Mouse (Mus musculus) ZHBTc4 (cell line): ENCODE data around the gene Ms4a10.
A peak's percentile ranks its signal among the peaks of the same experiment; 100 is the strongest.

ENCODE experiments used
- DNase-seq: peaks from one replicate; pipeline ENCODE4 v3.0.0-alpha.2; 2011; ENCODE audit warnings: low read depth, low spot score

Ms4a10 gene

GRCm38 (mm10) chr19:10974238-10974865, at the start of gene Ms4a10:
Ms4a10 (minus strand) TSS chr19:10974670.
- DNase-seq = no peak

DNA sequence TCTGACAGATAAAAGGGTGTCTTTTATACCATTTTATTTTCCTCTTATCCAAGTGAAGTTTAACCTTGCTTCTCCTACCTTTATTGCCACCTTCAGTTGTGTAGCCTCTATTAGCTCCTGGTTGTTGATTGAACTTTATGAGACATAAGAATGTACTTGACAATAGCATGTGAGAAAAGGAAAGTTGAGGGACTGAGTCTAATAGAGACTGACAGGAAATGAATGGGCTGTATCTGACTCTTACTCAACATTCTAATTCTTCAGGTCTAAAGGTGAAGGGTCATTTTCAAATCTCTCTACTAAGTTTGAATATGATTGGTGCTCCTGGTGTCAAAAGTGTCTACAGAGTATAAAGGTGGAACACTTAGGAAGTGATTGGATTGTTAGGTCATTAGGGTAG, 47.9 kb upstream of the Ms4a10 start:
- DNase-seq = no peak

GRCm38 (mm10) chr19:11017891-11018290, 43.4 kb upstream of the Ms4a10 start, which contains the start of gene Ms4a18:
Ms4a18 (minus strand) TSS chr19:11018031.
- no peak for DNase-seq

GRCm38 (mm10) chr19:11017251-11017650, 42.8 kb upstream of the Ms4a10 start:
- no peak for DNase-seq

DNA sequence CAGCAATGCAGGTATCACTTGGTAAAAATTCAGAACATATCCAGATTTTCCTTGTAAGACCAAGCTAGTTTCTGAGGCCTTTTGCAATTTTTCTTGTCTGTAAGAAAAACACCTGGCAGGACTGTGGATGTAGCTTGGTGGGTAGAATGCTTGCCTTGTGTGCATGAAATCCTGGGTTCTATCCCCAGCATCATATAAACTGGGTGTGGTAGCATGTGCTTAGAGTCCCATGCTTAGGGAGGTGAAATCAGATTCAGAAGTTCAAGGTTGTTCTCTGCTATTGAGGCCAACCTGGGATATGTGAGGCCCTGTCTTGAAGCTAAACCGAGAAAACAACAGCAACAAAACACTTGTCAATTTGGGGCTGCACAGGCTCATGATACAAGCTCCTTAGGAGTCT, 41.5 kb upstream of the Ms4a10 start:
- no peak for DNase-seq

DNA sequence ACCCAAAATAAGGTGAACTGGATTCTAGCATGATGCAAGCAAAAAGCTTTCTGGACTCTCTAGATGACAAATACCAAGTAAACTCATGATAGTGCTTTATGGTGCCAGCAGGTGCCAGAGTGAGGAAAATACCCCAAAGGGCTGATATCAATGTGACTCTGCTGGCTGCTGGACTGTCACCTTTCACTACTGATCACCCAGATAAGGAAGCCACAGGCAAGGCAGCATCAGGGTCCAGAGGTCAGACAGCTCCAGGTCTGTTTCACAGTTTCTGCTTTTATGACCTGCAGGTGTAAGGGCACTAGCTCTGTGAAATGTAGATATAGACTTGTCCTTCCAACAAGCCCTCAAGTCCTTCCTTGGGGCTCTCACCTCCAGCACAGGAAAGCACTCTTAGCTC, 41.0 kb upstream of the Ms4a10 start:
- DNase-seq = no peak

DNA sequence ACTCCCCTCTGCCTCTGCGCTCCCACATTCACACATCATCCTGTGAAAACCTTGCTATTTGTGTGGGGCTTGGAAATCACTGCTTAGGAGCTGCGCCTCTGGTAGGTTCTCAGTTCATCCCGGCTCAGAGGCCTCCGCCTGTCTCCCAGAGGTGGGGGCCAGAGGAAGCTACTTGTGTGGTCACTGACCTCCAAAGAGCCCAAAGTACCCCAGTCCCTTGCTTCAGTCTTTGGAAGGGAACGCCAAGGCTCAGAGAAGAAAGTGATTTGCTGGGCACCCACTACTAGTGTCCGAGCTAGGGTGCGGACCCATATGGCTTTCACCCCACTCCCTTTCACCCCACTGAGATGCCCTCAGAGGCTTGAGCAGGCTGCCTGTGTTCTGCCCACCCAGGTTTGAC, 18.7 kb upstream of the Ms4a10 start, which contains the start of gene Ms4a15:
Ms4a15 (minus strand) TSS at position 101 of the 400 bp plus-strand sequence.
- DNase-seq = no peak

DNA sequence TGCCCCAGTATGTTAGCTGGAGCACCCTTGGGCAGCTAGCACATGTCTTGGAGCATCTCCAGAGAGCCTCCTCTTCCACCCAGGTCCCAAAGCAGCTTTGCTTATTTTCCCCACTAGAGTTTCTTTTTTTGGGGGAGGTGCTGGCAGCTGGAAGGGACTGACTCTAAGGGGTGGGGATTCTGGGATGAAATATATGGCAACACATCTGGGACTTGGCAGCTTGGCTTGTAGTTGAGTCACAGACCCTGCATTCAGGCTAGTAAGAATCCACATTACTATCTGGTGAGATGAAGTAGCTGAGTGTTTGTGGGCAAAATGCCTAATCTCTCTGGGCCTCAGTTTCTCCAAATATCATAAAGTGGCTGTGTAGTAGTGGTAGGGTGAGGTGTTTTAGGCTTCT, 17.4 kb upstream of the Ms4a10 start:
- DNase-seq = no peak

DNA sequence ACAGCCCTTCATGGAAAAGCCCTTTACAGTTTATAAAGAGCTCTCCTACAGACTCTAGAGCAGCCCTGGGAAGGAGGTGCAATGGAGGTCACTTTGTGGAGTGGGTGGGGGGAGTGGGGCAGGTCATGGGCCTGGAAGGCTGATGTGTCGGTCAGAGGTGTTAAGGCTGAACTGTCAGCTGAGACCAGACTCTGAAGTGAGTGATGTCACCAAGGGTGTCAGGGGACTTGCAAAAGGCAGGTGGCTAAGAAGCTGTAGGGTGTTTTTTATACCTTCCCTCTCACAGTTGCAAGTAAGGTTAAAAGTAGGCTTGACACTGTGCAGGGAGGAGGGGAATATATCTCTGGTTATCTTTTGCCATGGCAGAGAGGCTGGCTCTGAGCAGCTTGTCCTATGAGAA, 16.3 kb upstream of the Ms4a10 start:
- DNase-seq = no peak

DNA sequence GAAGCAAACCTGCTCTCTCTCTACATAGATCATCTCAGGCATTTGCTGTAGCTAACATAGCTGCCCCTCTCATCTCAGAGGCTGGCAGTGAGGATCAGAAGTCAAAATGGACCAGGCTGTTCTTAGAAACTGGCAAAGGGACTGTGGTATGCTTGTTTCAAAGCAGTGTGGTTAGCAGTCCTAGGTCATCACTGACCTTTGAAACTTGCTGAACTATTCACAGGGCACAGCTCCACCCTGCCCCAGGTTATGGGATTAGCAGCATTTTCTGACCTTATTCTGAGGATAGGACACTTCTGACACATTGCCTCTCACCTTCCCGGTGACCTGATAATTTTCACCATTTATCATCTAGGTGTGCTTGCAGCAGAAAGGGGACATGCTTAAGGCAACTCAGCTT, 14.1 kb upstream of the Ms4a10 start:
- DNase-seq = no peak

DNA sequence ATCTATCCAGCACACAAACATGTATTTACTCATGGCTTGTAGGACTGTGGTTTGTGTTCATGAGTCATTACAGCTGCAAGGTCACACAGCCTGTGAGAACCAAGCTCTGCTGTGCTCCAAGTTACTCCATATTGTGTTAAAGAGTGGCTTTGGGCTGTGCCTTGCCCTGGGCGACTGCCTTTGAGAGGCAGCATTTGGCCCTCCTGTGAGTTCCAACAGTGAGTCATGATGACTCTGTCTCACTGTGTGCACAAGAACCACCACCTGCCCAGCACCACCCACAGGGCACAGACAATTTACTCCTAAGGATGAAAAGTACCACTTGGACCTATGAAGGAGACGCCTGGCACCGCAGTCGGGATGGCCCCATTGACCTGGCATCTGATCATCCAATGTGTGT, 11.4 kb upstream of the Ms4a10 start:
- no peak for DNase-seq

- peak; percentile 64 for DNase-seq
Measured at GRCm38 (mm10) chr19:10984551-10984950, 10.1 kb upstream of the Ms4a10 start.

- peak; percentile 80 for DNase-seq
Measured at GRCm38 (mm10) chr19:10983146-10983545, 8.7 kb upstream of the Ms4a10 start.

DNA sequence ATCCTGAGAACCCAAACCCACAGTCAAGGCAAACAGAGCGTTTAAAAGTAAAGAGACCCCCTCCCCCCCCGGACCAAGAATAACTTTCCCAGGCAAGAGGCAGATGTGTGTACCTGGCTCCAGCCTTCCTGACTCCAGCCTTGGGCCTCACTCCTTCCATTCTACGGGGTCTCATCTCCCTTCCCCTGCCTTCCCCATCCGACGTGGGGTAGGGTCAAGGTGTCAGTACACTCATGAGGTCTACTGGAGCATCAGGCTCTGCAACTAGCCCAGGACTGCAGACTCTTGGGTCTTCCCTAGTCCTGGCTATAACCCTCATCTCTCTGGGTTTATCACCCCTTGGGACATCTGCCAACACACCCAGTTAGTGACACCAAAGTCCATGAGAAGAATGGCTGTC, 5.7 kb upstream of the Ms4a10 start:
- DNase-seq = no peak

DNA sequence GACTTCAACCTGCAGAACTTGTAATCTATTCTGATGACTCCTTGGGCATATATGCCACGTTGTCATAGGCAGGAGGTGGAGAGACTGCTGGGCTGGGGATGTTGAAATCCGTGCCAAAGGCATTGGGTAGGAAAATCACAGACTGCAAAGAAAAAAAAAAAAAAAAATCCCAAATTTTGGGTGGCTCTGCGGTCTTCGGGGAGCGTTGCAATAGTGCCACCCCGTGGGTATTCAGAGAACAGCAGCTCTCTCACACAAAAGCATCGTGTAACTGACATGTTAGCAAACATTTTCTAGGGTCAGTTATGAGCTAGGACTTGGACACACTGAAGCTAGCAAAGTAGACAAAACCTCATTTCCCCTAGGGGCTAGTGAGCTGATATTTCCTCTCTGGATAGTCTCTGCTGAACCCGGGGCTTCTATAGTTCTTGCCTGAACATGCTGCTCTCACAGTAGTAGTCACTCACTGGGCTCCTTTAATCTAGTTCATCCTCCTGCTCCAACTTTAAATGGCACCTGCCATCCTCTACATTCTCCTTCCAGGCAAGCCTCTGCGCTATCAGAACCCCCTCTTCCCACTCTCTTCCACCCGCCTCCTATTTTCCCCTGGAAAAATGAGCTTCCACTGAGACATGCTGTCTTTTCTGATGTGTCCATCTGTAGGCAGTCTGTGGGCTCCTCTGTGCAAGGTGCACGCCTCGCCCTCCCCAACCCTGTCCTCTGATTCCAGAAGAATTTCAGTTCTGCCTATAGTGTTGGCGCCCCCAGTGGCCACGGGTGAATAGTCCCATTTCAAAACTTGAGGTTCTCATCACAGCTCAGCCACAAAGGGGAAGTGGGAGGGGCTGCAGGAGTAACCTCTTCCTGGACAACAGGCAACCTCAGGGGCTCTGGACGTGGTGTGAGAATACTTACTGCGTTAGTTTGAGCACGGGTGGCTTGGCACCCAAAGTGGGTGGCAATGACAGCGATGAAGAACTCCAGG, 5.0 kb upstream of the Ms4a10 start:
- DNase-seq = peak; percentile 94

- peak; percentile 57 for DNase-seq
Measured at GRCm38 (mm10) chr19:10976318-10976717, 1.8 kb upstream of the Ms4a10 start.

- no peak for DNase-seq
Measured at GRCm38 (mm10) chr19:10975187-10975586, 717 bp upstream of the Ms4a10 start.

DNA sequence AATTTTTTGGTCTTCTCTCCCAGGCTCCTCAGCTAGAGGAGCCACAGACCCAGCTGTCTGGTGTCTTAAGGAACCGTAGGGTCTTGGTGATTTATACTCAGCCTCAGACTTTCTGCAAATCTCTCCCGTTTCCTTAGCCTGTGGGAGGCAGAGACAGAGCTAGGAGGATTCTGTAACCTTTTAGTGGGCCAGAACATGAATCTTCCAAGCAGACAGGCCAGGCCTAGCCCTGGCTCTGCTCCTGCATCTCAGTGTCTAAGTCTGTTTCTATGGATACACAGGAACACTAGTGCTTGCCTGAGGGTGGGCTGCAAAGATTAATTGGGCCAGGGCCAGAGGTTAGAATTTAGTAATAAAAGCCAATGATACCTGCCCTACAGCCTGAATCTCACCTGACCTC, 1.3 kb downstream of the Ms4a10 start:
- DNase-seq = no peak

- DNase-seq = peak; percentile 97
Measured at GRCm38 (mm10) chr19:10972660-10973059, 1.8 kb downstream of the Ms4a10 start.

- no peak for DNase-seq
Measured at GRCm38 (mm10) chr19:10970457-10970856, 4.0 kb downstream of the Ms4a10 start.

- no peak for DNase-seq
Measured at GRCm38 (mm10) chr19:10968578-10968977, 5.9 kb downstream of the Ms4a10 start.

DNA sequence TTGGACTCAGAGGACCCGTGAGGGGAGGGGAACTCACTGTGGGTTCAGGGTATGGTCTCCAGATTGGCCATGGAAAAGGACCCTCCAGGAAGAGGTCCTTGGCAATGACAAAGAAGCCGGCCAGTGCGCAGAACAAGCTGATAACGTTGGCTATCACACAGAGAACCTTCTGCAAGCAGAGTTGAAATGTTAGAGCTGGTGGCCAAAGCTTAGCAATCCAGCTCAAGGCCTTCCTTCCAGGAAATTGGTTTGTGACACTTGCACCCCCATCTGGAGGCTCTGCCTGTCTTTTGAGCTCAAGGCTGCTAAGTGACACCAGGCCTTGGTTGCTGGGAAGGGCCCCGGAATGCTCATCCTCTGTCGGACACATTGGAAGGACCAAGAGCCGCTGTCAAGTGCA, 8.7 kb downstream of the Ms4a10 start:
- DNase-seq = no peak

GRCm38 (mm10) chr19:10959978-10960346, 14.5 kb downstream of the Ms4a10 start:
- DNase-seq = no peak
